Mouse (Mus musculus): ENCODE results near the gene Nol12.
A peak's percentile ranks its signal among the peaks of the same experiment; 100 is the strongest.

Nol12 gene

GRCm38 (mm10) chr15:78916052-78916826 lies 18.5 kb upstream of the Nol12 start:
- no peak for DNase-seq

GRCm38 (mm10) chr15:78918126-78918525 lies 16.6 kb upstream of the Nol12 start:
- DNase-seq: no peak

- DNase-seq: no peak
Measured at GRCm38 (mm10) chr15:78919914-78920313, 14.8 kb upstream of the Nol12 start.

GRCm38 (mm10) chr15:78922700-78923099 lies 12.0 kb upstream of the Nol12 start:
- no peak for DNase-seq

GRCm38 (mm10) chr15:78923585-78923984 lies 11.1 kb upstream of the Nol12 start:
- peak; percentile 27 for DNase-seq

- DNase-seq: no peak
Measured at GRCm38 (mm10) chr15:78925129-78925528, 9.6 kb upstream of the Nol12 start.

- DNase-seq: peak; percentile 90
Measured at GRCm38 (mm10) chr15:78926021-78926919, 8.5 kb upstream of the Nol12 start, which contains the start of gene Lgals1. TSS of gene Lgals1 (plus strand) at chr15:78926725.

- DNase-seq: peak; percentile 40
Measured at GRCm38 (mm10) chr15:78927021-78927787, 7.5 kb upstream of the Nol12 start.

GRCm38 (mm10) chr15:78927788-78928457 lies 6.8 kb upstream of the Nol12 start:
- DNase-seq: peak; percentile 89

- no peak for DNase-seq
Measured at GRCm38 (mm10) chr15:78928539-78928938, 6.2 kb upstream of the Nol12 start.

GRCm38 (mm10) chr15:78930192-78930706 lies 4.5 kb upstream of the Nol12 start:
- no peak for DNase-seq

GRCm38 (mm10) chr15:78930801-78931426 lies 3.8 kb upstream of the Nol12 start:
- DNase-seq: no peak

- DNase-seq: peak; percentile 73
Measured at GRCm38 (mm10) chr15:78931577-78931976, 3.2 kb upstream of the Nol12 start.

GRCm38 (mm10) chr15:78936403-78936802 lies 1.7 kb downstream of the Nol12 start:
- no peak for DNase-seq

- DNase-seq: no peak
Measured at GRCm38 (mm10) chr15:78937311-78937710, 2.6 kb downstream of the Nol12 start.

GRCm38 (mm10) chr15:78937963-78938362 lies 3.2 kb downstream of the Nol12 start:
- DNase-seq: no peak

GRCm38 (mm10) chr15:78940325-78940724 lies 5.6 kb downstream of the Nol12 start:
- DNase-seq: no peak

- peak; percentile 90 for DNase-seq
Measured at GRCm38 (mm10) chr15:78942663-78943062, 7.9 kb downstream of the Nol12 start.

- DNase-seq: no peak
Measured at GRCm38 (mm10) chr15:78946232-78946631, 11.5 kb downstream of the Nol12 start.

- DNase-seq: peak; percentile 94
Measured at GRCm38 (mm10) chr15:78947657-78948056, 12.9 kb downstream of the Nol12 start, which contains the start of gene Triobp. TSS of gene Triobp (plus strand) at chr15:78947724.

- no peak for DNase-seq
Measured at GRCm38 (mm10) chr15:78948152-78948725, 13.5 kb downstream of the Nol12 start.

All from lung, postnatal 36 days (tissue).